Mouse (Mus musculus) T-helper 17 cell (primary cell): ENCODE results near the gene 2410002F23Rik.
"Not testable (repeated sequence)": the region's sequence is repeated elsewhere in the genome, so short reads cannot be mapped to it uniquely, and the experiment has no call there.

Experiments
- in situ Hi-C, 2 experiments: fragments of 300-600 bp; cut with MboI, MseI; formaldehyde crosslinking; loops; 1 replicate in 1 of 2; 2 replicates in 1 of 2; pipeline ENCODE4 v1.15.1; 2025; ENCODE audit warnings: high pct_unique_total_duplicates in 2 of 2

The 2410002F23Rik gene

DNA sequence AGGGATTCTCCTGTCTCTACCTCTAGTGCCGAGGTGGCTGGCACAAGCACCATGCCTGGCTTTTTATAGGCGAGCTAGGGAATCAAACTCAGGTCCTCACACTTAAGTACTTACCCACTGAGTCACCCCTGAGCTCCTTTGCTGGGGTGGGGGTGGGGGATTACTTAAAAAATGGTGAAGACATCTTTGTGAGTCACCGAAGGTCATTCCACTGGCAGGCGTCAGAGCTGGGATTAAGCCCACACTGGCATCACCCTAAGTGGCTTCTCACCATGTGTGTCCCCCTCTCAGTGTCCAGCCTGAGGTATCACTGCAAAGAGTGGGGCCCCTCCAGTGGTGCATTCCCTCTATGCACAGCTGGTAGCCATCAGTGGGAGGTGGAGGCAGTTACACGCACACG, 13.9 kb downstream of the 2410002F23Rik start:
- in situ Hi-C loops: loop anchor here in 1 of 2 experiments (5.0 kb wide), 2 partner anchors 52 to 227 kb away; partner anchors contain the start of gene Shank1

DNA sequence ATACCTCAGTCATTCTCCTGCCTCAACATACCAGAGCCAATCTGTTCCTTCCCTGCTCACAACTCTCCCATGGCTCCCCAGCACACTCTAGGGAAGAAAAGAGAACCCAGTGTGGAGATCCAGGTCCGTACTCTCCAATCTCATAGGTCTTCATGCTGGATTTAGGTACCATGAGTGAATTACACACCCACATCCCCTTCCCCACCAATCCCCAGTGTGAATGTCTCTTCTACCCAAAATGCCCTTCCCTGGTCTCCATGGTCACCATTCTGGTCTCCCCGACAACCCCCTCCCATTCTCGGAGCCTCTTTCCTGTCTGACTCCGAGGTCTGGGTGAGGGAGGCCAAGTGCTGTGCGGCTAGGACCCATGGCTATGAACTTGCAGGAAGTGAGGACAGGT, 14.6 kb downstream of the 2410002F23Rik start, which contains the start of gene Gm15517:
Gene Gm15517 (plus strand): TSS at position 301 of the 400 bp plus-strand sequence.
- in situ Hi-C loops: loop anchor here in 1 of 2 experiments (5.0 kb wide), 2 partner anchors 51 to 226 kb away; partner anchors contain the start of gene Shank1

DNA sequence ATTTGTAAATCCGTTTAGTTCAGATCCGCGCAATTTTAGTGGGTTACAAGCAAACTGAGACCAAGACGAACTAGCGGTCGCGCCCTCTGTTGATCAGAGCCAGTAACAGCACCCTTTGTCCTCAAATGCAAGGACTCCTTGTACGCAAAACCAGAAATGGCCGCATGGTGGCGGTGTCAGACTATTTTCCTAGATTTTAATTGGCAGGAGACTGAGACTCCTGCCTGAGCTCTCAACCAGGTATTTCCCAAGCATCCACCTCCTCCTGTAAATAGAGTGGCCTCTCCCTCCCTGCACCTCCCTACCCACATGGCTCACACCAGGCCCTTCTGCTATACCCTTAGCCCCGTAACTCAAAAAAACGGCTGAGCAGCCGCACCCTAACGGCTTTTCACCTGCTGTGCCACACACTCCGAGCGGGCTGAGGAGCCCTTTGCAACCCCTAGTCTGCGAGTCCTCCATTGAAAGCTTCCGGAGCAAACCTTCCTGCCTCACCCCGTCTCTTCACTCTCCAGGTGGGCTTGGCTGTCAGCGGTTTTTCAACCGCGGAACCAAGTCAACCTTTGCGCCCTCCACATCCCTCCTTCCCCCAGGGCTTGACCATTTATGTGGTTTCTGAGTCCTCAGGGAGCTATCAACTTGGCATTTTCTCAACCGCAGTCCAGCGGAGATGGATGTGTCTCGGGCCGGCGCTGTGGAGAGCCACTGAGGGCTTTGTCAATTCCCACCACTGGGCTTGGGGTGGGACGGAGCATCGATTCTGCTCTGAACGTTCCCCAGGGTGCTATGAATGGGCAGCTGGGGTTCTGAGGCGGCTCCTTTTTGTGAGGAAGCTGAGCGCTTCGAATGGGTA, 16.5 kb downstream of the 2410002F23Rik start:
- in situ Hi-C loops: loop anchor here in 1 of 2 experiments (5.0 kb wide), 2 partner anchors 49 to 224 kb away; partner anchors contain the start of gene Shank1

DNA sequence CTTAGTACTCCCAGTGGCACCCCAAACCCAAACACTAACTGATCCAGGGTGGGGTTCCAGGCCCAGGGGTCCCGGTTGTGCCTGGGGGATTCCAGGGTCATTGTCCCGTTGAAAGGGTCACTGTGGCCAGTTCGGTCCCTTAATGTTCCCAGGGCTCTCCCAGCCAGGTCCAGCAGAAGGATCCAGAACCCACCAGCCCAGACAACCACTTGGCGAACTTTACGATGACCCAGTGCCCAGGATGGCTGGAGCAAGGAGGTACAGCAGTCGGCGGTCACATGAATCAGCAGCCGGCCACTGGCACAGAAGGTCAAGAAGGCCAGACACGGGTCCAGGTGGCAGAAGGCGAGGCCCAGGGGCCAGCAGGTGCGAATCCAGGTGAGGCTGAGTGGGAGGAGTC, 21.6 kb downstream of the 2410002F23Rik start:
- in situ Hi-C loops: loop anchor here (5.0 kb wide), 2 partner anchors 84 to 214 kb away; no protein-coding TSS in a partner anchor

DNA sequence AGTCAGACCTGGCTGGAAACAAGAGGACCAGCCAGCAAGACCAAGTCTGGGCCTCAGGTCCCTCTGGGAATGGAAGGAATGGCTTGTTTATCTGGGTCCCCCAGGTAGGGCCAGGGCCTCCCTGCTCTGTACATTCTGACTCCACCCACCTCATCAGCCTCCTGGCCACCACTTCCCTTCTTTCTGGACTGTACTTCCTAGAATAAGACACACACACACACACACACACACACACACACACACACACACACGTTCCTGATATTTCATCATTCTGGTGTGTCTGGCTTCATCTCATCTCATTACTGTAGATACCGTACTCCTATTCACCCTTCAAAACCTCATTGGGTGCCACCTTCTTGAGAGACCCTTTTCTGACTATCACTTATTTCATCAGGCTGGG, 22.9 kb downstream of the 2410002F23Rik start:
- in situ Hi-C loops: loop anchor here (5.0 kb wide), 2 partner anchors 83 to 213 kb away; no protein-coding TSS in a partner anchor

DNA sequence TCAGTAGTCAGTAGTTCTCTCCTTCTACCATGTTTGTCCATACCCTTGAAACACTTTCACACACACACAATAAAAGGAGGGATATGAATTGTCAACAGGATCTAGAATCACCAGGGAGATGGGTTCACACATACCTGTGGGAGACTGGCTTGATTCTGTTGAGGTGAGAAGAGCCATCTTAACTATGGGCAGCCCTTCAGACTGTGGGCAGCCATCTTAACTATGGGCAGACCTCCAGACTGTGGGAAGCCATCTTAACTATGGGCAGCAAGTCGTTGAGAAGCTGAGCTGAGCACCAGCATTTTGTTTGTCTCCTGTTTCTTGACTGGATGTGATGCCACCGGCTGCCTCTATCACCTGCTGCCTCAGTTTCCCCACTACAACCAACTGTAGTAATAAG, 24.8 kb downstream of the 2410002F23Rik start:
- in situ Hi-C loops: no loop called here

DNA sequence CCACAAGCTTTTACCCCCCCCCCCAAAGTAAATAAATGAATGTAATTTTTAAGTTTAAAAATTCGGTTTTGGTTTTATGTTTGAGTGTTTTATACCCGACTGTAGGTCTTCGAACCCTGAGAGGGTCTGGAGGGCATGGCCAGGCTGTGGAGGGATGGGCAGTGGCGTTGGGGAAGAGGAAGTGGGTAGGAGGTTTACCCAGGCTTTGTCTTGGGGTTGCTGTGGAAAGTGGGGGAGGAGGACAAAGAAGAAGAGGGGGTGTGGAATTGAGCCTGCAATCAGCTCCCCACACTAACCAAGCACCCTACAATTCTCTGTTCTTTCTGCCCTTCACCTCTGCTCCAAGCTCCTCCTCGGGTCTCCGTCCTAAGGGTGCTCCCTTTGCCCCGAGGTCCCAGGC, 26.0 kb downstream of the 2410002F23Rik start:
- in situ Hi-C loops: no loop called here

DNA sequence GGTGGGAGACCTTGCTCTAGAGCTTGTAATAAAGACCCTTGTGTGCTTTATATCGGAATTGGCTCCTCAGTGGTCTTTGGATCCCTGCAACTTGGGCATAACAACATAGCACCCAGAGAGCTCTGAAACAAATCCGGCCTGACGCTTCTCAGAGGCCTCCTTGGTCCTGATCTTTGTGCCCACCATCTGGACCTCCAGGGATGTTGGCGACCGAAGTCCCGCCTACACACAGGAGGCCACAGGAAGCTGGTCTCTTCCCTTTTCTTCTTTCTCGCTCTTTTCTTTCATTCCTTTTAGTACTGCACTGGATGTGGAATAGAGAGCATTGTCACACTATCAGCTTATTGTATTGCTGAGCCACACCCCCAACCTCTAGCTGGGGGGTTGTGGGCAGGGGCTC, 26.9 kb downstream of the 2410002F23Rik start:
- in situ Hi-C loops: no loop called here

DNA sequence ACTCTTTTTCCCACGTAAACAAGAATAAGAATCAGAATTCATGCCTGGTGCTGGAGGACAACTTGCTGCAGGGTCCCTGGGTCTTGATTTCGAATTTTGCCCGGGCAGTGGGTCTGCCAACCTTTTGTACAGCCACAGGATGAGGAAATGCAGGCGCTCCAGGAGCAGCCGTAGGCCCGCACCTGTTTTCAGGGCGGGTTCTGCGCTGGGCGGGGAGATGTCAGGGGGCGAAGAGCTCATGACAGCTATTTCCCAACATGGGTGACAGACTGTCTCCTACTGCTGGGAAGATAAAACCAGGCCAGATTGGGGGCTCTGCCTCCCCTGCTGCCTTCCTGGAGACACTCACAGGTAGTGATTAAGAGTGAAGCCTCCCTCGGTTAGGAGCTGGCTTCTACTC, 27.6 kb downstream of the 2410002F23Rik start:
- in situ Hi-C loops: no loop called here

DNA sequence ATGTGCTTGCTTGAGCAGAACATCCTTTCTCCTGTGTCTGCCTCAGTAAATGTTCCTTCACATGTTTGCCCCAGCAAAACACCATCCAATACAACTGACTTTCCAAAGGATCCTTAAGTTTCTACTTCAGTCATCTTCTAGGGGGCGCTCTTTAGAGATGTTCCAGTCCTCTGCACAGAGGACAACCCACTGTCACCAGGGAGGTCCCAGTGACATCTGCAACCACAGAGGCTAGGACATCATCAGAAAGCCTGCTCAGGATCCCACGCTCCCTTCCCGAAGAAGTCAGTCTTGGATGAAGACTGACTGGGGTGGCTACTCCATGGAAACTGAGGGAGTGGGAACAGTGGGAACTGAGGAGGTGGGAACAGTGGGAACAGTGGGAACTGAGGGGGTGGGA, 29.0 kb downstream of the 2410002F23Rik start:
- in situ Hi-C loops: no loop called here

DNA sequence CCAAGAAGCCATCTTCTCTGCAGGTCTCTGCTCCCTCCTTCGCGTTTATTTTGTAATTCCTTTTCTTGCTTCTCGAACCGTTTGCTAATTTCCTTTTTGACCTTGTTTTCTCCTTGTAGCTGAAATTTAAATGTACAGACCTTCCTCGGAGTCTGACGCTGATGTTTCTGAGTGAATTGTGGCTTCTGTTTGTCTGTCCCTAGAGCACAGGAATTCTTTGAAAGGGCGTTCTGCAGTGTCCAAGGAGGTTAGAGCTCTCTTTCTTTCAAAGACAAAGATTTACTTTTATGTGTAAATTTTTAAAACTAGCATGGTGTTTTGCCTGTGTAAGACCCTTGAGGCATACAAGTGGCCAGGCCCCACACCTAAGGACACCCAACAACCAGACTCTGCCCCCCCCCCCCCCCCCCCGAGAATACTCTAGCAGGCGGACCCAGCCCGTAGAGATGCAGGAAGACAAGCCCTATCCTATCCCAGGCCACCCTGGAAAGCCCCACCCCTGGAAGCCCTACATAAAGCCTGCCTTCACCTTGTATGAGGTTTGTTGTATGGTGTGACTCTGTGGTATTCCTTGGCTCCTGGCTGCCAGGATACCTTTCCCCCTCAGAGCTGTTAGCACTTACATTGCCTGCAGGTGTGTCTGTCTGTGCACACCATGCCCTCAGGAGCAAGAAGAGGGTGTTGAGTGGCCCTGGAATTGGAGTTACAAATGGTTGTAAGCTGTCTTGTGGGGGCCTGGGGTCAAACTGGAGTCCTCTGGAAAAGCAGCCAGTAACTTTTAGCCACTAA, 30.1 kb downstream of the 2410002F23Rik start:
- in situ Hi-C loops: no loop called here

DNA sequence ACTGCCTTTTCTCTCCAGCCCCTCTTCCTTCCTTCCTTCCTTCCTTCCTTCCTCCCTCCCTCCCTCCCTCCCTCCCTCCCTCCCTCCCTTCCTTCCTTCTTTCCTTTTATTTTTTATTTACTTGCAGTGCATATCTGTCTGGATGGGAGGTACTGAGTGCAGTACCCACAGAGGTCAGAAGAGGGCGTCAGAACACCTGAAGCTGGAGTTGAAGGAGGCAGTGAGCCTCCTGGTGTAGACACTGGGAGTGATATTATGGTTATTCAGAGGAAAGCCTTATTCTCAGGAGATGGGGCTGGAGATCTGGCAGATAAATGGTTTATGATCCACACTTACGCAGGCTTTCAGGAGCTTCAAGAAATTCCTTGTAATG, 30.7 kb downstream of the 2410002F23Rik start:
- in situ Hi-C loops: no loop called here

DNA sequence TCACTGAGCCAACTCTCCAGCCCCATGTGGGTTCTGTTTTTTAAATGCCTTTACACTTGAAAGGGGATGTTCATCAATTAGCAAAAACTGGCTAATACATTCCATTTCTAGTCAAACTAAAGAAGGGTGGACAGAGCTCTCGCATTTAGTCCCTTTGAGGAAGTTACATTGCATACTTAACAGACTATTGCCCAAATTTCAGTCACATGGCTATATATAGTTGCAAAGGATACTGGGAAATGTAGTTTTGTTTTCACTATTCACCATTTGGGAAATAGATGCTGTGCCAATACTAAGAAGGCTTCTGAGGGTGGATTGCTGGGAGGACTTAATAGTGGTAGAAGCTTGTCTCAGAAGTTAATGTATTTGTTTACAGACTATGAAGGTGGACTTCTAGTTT, 34.4 kb downstream of the 2410002F23Rik start:
- in situ Hi-C loops: no loop called here

DNA sequence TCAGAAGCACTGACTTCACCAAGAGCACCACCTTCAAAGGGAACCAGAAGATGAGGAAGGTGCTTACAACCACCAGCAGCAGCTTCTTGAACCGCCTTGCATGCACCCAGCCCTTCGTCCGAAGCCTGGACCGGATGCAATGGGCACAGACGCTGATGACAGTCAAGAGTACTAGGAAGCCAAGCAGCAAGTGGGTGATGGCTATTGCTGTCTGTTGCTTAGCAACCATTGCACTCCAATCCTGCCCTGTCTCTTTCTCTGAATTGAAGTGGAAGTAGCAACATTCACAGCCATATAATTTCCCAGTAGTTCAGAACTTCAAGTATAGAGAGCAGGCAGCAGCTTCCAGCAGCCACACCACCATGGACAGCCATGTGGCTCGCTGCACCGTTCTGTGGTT, 35.1 kb downstream of the 2410002F23Rik start:
- in situ Hi-C loops: no loop called here

DNA sequence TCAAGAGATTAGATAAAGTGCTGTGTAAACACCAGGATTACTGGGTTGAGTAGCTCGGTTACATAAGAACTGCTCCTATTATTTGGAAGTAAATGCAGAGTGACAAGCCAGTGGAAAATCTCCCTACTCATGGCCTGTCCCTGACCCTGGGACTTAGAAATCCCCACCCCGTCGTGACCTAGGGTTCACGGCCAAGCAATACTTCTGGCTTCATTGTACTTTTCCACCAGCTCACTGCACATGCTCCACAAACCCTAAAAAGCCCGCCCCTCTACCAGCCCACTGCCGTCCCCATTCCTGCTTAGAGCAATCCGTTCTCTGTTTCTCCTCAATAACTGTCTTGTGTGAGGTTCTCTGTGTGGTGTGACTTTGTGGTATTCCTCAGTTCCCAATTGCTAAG, 41.2 kb downstream of the 2410002F23Rik start:
- in situ Hi-C loops: no loop called here

DNA sequence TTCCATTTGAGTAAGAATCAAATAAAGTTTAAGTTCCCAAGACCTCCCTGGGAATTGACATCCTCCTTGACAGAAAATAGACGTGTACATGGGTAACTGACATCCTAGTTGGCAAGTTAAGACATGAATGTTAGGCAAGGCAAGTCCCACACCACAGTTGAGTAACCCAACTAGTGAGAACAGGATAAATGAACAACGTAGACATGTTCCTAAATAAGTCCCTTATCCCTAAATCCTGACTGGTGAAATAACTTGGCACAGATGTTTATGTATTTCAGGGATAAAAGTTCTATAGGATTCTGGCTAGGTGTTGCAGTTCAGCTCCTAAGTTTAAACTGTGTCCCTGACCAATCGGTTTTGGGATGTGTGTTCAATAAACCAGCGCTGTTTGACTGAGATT, 44.5 kb downstream of the 2410002F23Rik start:
- in situ Hi-C loops: no loop called here

DNA sequence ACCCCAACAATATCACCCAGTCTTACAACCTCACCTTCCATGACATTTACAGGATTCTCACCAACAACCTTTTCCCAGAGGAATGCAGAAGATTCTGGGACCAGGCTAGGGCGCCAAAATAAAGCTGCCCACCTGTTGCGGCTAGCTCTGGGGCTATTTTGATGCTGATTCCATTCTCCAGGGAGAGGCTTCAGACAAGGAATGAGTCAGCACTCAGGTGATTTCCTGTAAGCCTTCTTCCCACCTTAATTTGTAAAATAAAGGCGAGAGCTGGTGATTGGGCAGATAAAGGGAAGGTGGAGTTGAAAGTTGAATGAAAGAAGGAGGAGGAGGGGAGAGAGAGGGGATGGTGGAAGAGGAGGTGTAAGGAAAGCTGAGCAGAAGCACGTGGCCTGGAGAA, 44.9 kb downstream of the 2410002F23Rik start:
- in situ Hi-C loops: no loop called here

DNA sequence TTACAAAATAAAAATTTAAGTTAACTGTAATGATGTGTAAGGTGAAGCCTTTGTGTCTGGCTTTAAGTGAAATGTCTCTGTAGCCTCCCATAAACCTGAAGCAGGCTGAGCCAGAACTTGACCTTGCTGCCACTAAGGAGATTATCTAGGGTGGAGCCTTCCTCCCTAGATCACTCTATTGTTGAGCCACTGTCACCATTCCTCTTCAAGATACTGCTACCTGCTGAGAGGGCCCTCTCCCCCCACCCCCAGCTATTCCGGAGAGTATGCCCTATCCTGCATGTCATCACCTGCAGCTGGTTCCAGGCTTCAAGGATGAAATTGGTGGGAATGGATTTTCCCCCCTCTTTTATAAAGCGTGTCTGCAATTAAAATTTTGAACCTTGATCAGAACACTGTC, 51.0 kb downstream of the 2410002F23Rik start:
- in situ Hi-C loops: not testable (repeated sequence)
